Mouse (Mus musculus) C2C12 (cell line): ENCODE data around the gene Wfdc1.

Experiments used
- CEBPB ChIP-seq: IDR thresholded peaks from one replicate; pipeline ENCODE4 v1.6.1; 2011; ENCODE audit warnings: low read depth, mild to moderate bottlenecking, control low read depth, moderate library complexity
- CTCF ChIP-seq: IDR thresholded peaks from one replicate; pipeline ENCODE4 v1.5.1; 2011; ENCODE audit not compliant: control insufficient read depth, insufficient read depth, insufficient read length
- MAX ChIP-seq: IDR thresholded peaks from one replicate; pipeline ENCODE4 v1.6.1; 2011; ENCODE audit warnings: mild to moderate bottlenecking, control low read depth
- MYOD1 ChIP-seq: IDR thresholded peaks from one replicate; pipeline ENCODE4 v1.6.1; 2011; ENCODE audit warnings: low read depth; ENCODE audit not compliant: control insufficient read depth, insufficient read length
- MYOG ChIP-seq: IDR thresholded peaks from one replicate; pipeline ENCODE4 v1.6.1; 2011; ENCODE audit not compliant: control insufficient read depth, insufficient read length; ENCODE audit errors: extremely low read depth
- USF1 ChIP-seq: IDR thresholded peaks from one replicate; pipeline ENCODE4 v1.6.1; 2011; ENCODE audit warnings: low read depth, mild to moderate bottlenecking, control low read depth, moderate library complexity

DNA sequence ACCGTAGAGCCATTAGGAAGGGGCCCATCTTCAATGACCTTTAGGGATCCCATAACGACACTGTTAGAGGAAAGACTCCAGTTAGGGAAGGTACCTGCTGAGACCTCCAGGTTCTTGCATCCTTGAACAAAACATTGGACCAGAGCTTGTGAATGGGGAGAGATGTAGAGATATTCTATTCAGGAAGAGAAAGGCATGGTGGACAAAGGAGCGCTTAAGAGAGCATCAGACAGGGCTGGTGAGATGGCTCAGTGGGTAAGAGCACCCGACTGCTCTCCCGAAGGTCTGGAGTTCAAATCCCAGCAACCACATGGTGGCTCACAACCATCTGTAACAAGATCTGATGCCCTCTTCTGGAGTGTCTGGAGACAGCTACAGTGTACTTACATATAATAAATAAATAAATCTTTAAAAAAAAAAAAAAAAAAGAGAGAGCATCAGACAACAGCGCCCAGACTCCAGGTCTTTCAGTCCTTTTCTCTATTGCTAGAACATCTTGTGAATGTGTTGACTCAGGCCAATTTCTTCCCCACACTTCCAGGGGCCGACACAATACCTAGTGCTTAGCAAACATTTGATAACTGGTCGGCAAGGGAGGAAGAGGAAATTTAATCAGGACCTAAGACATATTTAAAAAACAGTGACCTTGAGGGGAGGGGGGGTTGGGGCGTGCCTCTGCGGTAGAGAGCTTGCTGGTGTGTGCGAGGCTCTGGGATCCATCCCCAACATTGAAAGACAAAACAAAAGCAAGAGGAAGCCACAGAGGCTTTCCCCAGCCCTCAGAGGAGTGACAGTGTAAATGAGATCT lies 71.1 kb downstream of the Wfdc1 start:
- TF ChIP-seq CTCF: no peak
- no peak for TF ChIP-seq MYOG
- no peak for TF ChIP-seq USF1
- TF ChIP-seq MYOD1: no peak
- no peak for TF ChIP-seq MAX
- no peak for TF ChIP-seq CEBPB
